Mouse (Mus musculus): ENCODE measurements around the gene Zfp664. TPM values are rescaled to one million over a fixed set of nuclear protein-coding genes. Genes with fewer than 3 reads are reported as not detected.

The Zfp664 gene
- polyA plus RNA-seq, 1 experiment from 2014 or later, result 54.1 TPM

- Histone ChIP-seq H3K9ac (ENCODE audit: low read length) (no peak overlapping the region), H3K27ac (replicated peaks in 1 of 2; ENCODE audit: control insufficient read depth in 1 of 2, insufficient read depth in 1 of 2, low read depth in 2 of 2, low read length in 2 of 2) (0 out of 4 replicates have a peak overlapping the region, but pooled peaks of 1 of the 2 experiments have one; percentile 29)
These were observed 9.5 kb downstream of the Zfp664 start for GRCm38 (mm10) chr5:124872033-124872432.

GRCm38 (mm10) chr5:124873096-124873495 is 10.6 kb downstream of the Zfp664 start:
- H3K9ac ChIP-seq (ENCODE audit: low read length), result no peak overlapping the region
- WGBS, result 76% methylated on average over 3 of the region's 3 CpGs
- no peaks in the 10 kb centered on the region for H3K9me3 ChIP-seq (ENCODE audit: control insufficient read depth, low read length)
- H3K36me3 ChIP-seq (ENCODE audit: control insufficient read depth, insufficient read depth, low read length), result peaks cover 21% of the 10 kb centered on the region
- H3K4me2 ChIP-seq (ENCODE audit: low read length), result no peak overlapping the region
- no peaks in the 10 kb centered on the region for H3K27me3 ChIP-seq (ENCODE audit: control insufficient read depth, insufficient read depth, low read length)
- ATAC-seq (ENCODE audit: insufficient number of reproducible peaks, insufficient read depth, low FRiP score, low read depth), result no peak
- peaks cover 13 to 45% of the 10 kb centered on the region in 2 experiments for H3K4me1 ChIP-seq (ENCODE audit: control insufficient read depth in 2 of 2, insufficient read depth in 2 of 2, low read length in 2 of 2)
- H3K27ac ChIP-seq (replicated peaks in 1 of 2; ENCODE audit: control insufficient read depth in 1 of 2, insufficient read depth in 1 of 2, low read depth in 2 of 2, low read length in 2 of 2), result peak overlapping the region; percentile 24 to 40; a peak in 2 of 4 replicates
- no peak overlapping the region for H3K4me3 ChIP-seq (ENCODE audit: control insufficient read depth in 1 of 2, insufficient read depth in 1 of 2, low read depth in 1 of 2, low read length in 2 of 2)

More at GRCm38 (mm10) chr5:124872033-124872432, 9.5 kb downstream of the Zfp664 start:
- Histone ChIP-seq H3K36me3 (ENCODE audit: control insufficient read depth, insufficient read depth, low read length) (peaks cover 29% of the 10 kb centered on the region), H3K9me3 (ENCODE audit: control insufficient read depth, low read length) (no peaks in the 10 kb centered on the region), H3K4me1 (ENCODE audit: control insufficient read depth in 2 of 2, insufficient read depth in 2 of 2, low read length in 2 of 2) (peaks cover 13 to 45% of the 10 kb centered on the region in 2 experiments), H3K4me3 (ENCODE audit: control insufficient read depth in 1 of 2, insufficient read depth in 1 of 2, low read depth in 1 of 2, low read length in 2 of 2) (no peak overlapping the region), H3K27me3 (ENCODE audit: control insufficient read depth, insufficient read depth, low read length) (no peaks in the 10 kb centered on the region), H3K4me2 (ENCODE audit: low read length) (no peak overlapping the region)
- 6% methylated on average over 2 of the region's 2 CpGs for WGBS
- no peak for ATAC-seq (ENCODE audit: insufficient number of reproducible peaks, insufficient read depth, low FRiP score, low read depth)

GRCm38 (mm10) chr5:124873890-124874601 is 11.6 kb downstream of the Zfp664 start:
- 51% methylated on average over 6 of the region's 6 CpGs for WGBS
- Histone ChIP-seq H3K4me2 (ENCODE audit: low read length) (no peak overlapping the region), H3K36me3 (ENCODE audit: control insufficient read depth, insufficient read depth, low read length) (peaks cover 21% of the 10 kb centered on the region), H3K4me1 (ENCODE audit: control insufficient read depth in 2 of 2, insufficient read depth in 2 of 2, low read length in 2 of 2) (peaks cover 13 to 40% of the 10 kb centered on the region in 2 experiments), H3K9ac (ENCODE audit: low read length) (no peak overlapping the region), H3K4me3 (ENCODE audit: control insufficient read depth in 1 of 2, insufficient read depth in 1 of 2, low read depth in 1 of 2, low read length in 2 of 2) (no peak overlapping the region), H3K9me3 (ENCODE audit: control insufficient read depth, low read length) (no peaks in the 10 kb centered on the region), H3K27ac (replicated peaks in 1 of 2; ENCODE audit: control insufficient read depth in 1 of 2, insufficient read depth in 1 of 2, low read depth in 2 of 2, low read length in 2 of 2) (no peak overlapping the region), H3K27me3 (ENCODE audit: control insufficient read depth, insufficient read depth, low read length) (no peaks in the 10 kb centered on the region)
- no peak for ATAC-seq (ENCODE audit: insufficient number of reproducible peaks, insufficient read depth, low FRiP score, low read depth)

- Histone ChIP-seq H3K27me3 (ENCODE audit: control insufficient read depth, insufficient read depth, low read length) (no peaks in the 10 kb centered on the region), H3K27ac (replicated peaks in 1 of 2; ENCODE audit: control insufficient read depth in 1 of 2, insufficient read depth in 1 of 2, low read depth in 2 of 2, low read length in 2 of 2) (no peak overlapping the region), H3K9me3 (ENCODE audit: control insufficient read depth, low read length) (no peaks in the 10 kb centered on the region), H3K9ac (ENCODE audit: low read length) (no peak overlapping the region), H3K4me2 (ENCODE audit: low read length) (no peak overlapping the region), H3K4me3 (ENCODE audit: control insufficient read depth in 1 of 2, insufficient read depth in 1 of 2, low read depth in 1 of 2, low read length in 2 of 2) (no peak overlapping the region), H3K4me1 (ENCODE audit: control insufficient read depth in 2 of 2, insufficient read depth in 2 of 2, low read length in 2 of 2) (0 out of 4 replicates have a peak, but pooled peaks cover 0 to 6% of the 10 kb centered on the region in 2 experiments), H3K36me3 (ENCODE audit: control insufficient read depth, insufficient read depth, low read length) (peaks cover 41% of the 10 kb centered on the region)
- no peak for ATAC-seq (ENCODE audit: insufficient number of reproducible peaks, insufficient read depth, low FRiP score, low read depth)
- 82% methylated on average over 4 of the region's 4 CpGs for WGBS
These were observed 16.8 kb downstream of the Zfp664 start for GRCm38 (mm10) chr5:124879251-124879650.

- WGBS, result 85% methylated on average over 6 of the region's 6 CpGs
- H3K4me3 ChIP-seq (ENCODE audit: control insufficient read depth in 1 of 2, insufficient read depth in 1 of 2, low read depth in 1 of 2, low read length in 2 of 2), result no peak overlapping the region
- H3K9ac ChIP-seq (ENCODE audit: low read length), result no peak overlapping the region
- no peaks in the 10 kb centered on the region for H3K27me3 ChIP-seq (ENCODE audit: control insufficient read depth, insufficient read depth, low read length)
- H3K9me3 ChIP-seq (ENCODE audit: control insufficient read depth, low read length), result no peaks in the 10 kb centered on the region
- ATAC-seq (ENCODE audit: insufficient number of reproducible peaks, insufficient read depth, low FRiP score, low read depth), result no peak
- H3K4me1 ChIP-seq (ENCODE audit: control insufficient read depth in 2 of 2, insufficient read depth in 2 of 2, low read length in 2 of 2), result 0 out of 4 replicates have a peak, but pooled peaks cover 0 to 6% of the 10 kb centered on the region in 2 experiments
- peaks cover 43% of the 10 kb centered on the region for H3K36me3 ChIP-seq (ENCODE audit: control insufficient read depth, insufficient read depth, low read length)
- H3K4me2 ChIP-seq (ENCODE audit: low read length), result no peak overlapping the region
- H3K27ac ChIP-seq (replicated peaks in 1 of 2; ENCODE audit: control insufficient read depth in 1 of 2, insufficient read depth in 1 of 2, low read depth in 2 of 2, low read length in 2 of 2), result no peak overlapping the region
These were observed 17.3 kb downstream of the Zfp664 start for GRCm38 (mm10) chr5:124879801-124880200.

GRCm38 (mm10) chr5:124883877-124884276 is 21.4 kb downstream of the Zfp664 start:
- Histone ChIP-seq H3K9me3 (ENCODE audit: control insufficient read depth, low read length) (no peaks in the 10 kb centered on the region), H3K4me1 (ENCODE audit: control insufficient read depth in 2 of 2, insufficient read depth in 2 of 2, low read length in 2 of 2) (no peaks in the 10 kb centered on the region), H3K27ac (replicated peaks in 1 of 2; ENCODE audit: control insufficient read depth in 1 of 2, insufficient read depth in 1 of 2, low read depth in 2 of 2, low read length in 2 of 2) (no peak overlapping the region), H3K27me3 (ENCODE audit: control insufficient read depth, insufficient read depth, low read length) (no peaks in the 10 kb centered on the region), H3K36me3 (ENCODE audit: control insufficient read depth, insufficient read depth, low read length) (peaks cover 68% of the 10 kb centered on the region), H3K9ac (ENCODE audit: low read length) (no peak overlapping the region), H3K4me3 (ENCODE audit: control insufficient read depth in 1 of 2, insufficient read depth in 1 of 2, low read depth in 1 of 2, low read length in 2 of 2) (no peak overlapping the region), H3K4me2 (ENCODE audit: low read length) (no peak overlapping the region)
- 86% methylated on average over 6 of the region's 6 CpGs for WGBS
- no peak for ATAC-seq (ENCODE audit: insufficient number of reproducible peaks, insufficient read depth, low FRiP score, low read depth)

GRCm38 (mm10) chr5:124888661-124889060 is 26.2 kb downstream of the Zfp664 start:
- Histone ChIP-seq H3K27me3 (ENCODE audit: control insufficient read depth, insufficient read depth, low read length) (no peaks in the 10 kb centered on the region), H3K4me1 (ENCODE audit: control insufficient read depth in 2 of 2, insufficient read depth in 2 of 2, low read length in 2 of 2) (0 out of 4 replicates have a peak, but pooled peaks cover 0 to 3% of the 10 kb centered on the region in 2 experiments), H3K9me3 (ENCODE audit: control insufficient read depth, low read length) (no peaks in the 10 kb centered on the region), H3K4me2 (ENCODE audit: low read length) (no peak overlapping the region), H3K27ac (replicated peaks in 1 of 2; ENCODE audit: control insufficient read depth in 1 of 2, insufficient read depth in 1 of 2, low read depth in 2 of 2, low read length in 2 of 2) (no peak overlapping the region), H3K36me3 (ENCODE audit: control insufficient read depth, insufficient read depth, low read length) (peaks cover 55% of the 10 kb centered on the region), H3K4me3 (ENCODE audit: control insufficient read depth in 1 of 2, insufficient read depth in 1 of 2, low read depth in 1 of 2, low read length in 2 of 2) (no peak overlapping the region), H3K9ac (ENCODE audit: low read length) (no peak overlapping the region)
- ATAC-seq (ENCODE audit: insufficient number of reproducible peaks, insufficient read depth, low FRiP score, low read depth), result no peak
- WGBS, result 90% methylated on average over 8 of the region's 8 CpGs
